Mouse (Mus musculus): Measurements from ENCODE around the gene Atp5g3. TPM values are rescaled to one million over a fixed set of nuclear protein-coding genes. Genes with fewer than 3 reads are reported as not detected.
A peak's percentile ranks its signal among the peaks of the same experiment; 100 is the strongest.

Gene Atp5g3
- polyA plus RNA-seq (2011; ENCODE audit: insufficient read length, low read depth, missing spikeins) = 388 and 438 TPM in 2 replicates

DNA sequence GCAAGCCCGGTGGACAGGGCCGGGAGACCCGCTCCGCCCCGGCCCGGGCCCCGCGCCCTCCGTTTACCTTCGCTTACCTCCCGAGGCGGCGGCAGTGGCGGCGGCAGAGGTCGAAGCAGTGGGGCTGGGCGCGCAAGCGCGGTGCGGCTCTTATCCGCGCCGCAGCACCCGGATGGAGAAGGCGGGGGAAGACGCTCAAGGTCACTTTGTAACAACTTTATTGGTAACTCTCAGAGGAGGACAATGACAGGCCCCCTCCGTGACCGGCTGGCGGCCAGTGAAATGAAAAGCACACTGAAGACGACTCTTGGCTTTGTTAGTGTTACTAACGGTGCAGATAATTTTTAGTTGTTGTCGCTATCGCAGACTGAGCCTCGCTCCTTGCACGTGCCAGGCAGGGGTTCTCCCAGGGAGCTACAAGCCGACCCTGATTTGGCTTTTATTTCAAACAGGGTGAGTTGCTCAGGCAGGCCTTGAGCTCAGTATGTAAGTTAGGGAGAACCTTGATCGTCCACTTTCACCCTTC lies at the start of gene Atp5g3:
Gene Atp5g3, minus strand, starts transcription at position 152 of the 526 bp plus-strand sequence.
- no peak for TF ChIP-seq CTCF (IDR thresholded peaks at IDR 0.05; ENCODE audit: borderline replicate concordance, insufficient read depth, low read length)
- peak; percentile 89 for TF ChIP-seq POLR2A (IDR thresholded peaks at IDR 0.05; ENCODE audit: low read depth, low read length)
- peak within 1 kb of the TSS; percentile 41 for H3K27ac ChIP-seq (ENCODE audit: insufficient read depth, low read length)
- peak within 1 kb of the TSS; percentile 93 for H3K4me3 ChIP-seq (ENCODE audit: insufficient read depth, low read length)
- no peaks in the 10 kb centered on the region for H3K4me1 ChIP-seq (ENCODE audit: control insufficient read depth, insufficient read depth, low read length)

- Histone ChIP-seq H3K4me1 (ENCODE audit: control insufficient read depth, insufficient read depth, low read length) (no peaks in the 10 kb centered on the region), H3K27ac (ENCODE audit: insufficient read depth, low read length) (no peak overlapping the region), H3K4me3 (ENCODE audit: insufficient read depth, low read length) (no peak overlapping the region)
- TF ChIP-seq CTCF (IDR thresholded peaks at IDR 0.05; ENCODE audit: borderline replicate concordance, insufficient read depth, low read length) (no peak), POLR2A (IDR thresholded peaks at IDR 0.05; ENCODE audit: low read depth, low read length) (no peak)
These were observed 47.2 kb upstream of the Atp5g3 start for GRCm38 (mm10) chr2:73958342-73958741.

DNA sequence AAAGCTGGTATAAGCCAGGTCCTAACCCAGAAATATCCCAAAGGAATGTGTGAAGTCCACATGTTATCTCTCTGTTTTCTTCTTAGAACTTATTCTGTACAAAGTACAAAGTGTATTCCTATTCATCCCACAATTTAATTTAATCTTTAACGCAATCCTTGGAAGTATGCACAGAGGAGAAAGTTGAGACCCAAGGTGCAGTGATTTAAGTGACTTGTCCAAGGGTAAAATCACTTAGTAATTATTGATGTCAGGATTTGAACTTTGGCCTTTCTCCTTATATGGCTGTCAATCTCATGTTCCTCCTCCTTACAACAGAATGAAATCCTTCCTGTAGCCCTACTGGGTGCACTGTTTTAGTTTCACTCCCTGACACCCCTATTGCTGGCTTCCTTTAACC lies 42.5 kb upstream of the Atp5g3 start:
- no peaks in the 10 kb centered on the region for H3K4me1 ChIP-seq (ENCODE audit: control insufficient read depth, insufficient read depth, low read length)
- TF ChIP-seq CTCF (IDR thresholded peaks at IDR 0.05; ENCODE audit: borderline replicate concordance, insufficient read depth, low read length) = no peak
- TF ChIP-seq POLR2A (IDR thresholded peaks at IDR 0.05; ENCODE audit: low read depth, low read length) = no peak
- H3K27ac ChIP-seq (ENCODE audit: insufficient read depth, low read length) = no peak overlapping the region
- H3K4me3 ChIP-seq (ENCODE audit: insufficient read depth, low read length) = no peak overlapping the region

- TF ChIP-seq POLR2A (IDR thresholded peaks at IDR 0.05; ENCODE audit: low read depth, low read length) (no peak), CTCF (IDR thresholded peaks at IDR 0.05; ENCODE audit: borderline replicate concordance, insufficient read depth, low read length) (no peak)
- H3K27ac ChIP-seq (ENCODE audit: insufficient read depth, low read length) = no peak overlapping the region
- H3K4me1 ChIP-seq (ENCODE audit: control insufficient read depth, insufficient read depth, low read length) = no peaks in the 10 kb centered on the region
- no peak overlapping the region for H3K4me3 ChIP-seq (ENCODE audit: insufficient read depth, low read length)
These were observed 41.6 kb upstream of the Atp5g3 start for GRCm38 (mm10) chr2:73952597-73953219.

GRCm38 (mm10) chr2:73947360-73947759 lies 36.2 kb upstream of the Atp5g3 start:
- Histone ChIP-seq H3K27ac (ENCODE audit: insufficient read depth, low read length) (no peak overlapping the region), H3K4me3 (ENCODE audit: insufficient read depth, low read length) (no peak overlapping the region), H3K4me1 (ENCODE audit: control insufficient read depth, insufficient read depth, low read length) (no peaks in the 10 kb centered on the region)
- no peak for TF ChIP-seq CTCF (IDR thresholded peaks at IDR 0.05; ENCODE audit: borderline replicate concordance, insufficient read depth, low read length)
- TF ChIP-seq POLR2A (IDR thresholded peaks at IDR 0.05; ENCODE audit: low read depth, low read length) = no peak

GRCm38 (mm10) chr2:73943735-73944134 lies 32.6 kb upstream of the Atp5g3 start:
- no peak overlapping the region for H3K27ac ChIP-seq (ENCODE audit: insufficient read depth, low read length)
- no peak for TF ChIP-seq POLR2A (IDR thresholded peaks at IDR 0.05; ENCODE audit: low read depth, low read length)
- TF ChIP-seq CTCF (IDR thresholded peaks at IDR 0.05; ENCODE audit: borderline replicate concordance, insufficient read depth, low read length) = no peak
- no peaks in the 10 kb centered on the region for H3K4me1 ChIP-seq (ENCODE audit: control insufficient read depth, insufficient read depth, low read length)
- no peak overlapping the region for H3K4me3 ChIP-seq (ENCODE audit: insufficient read depth, low read length)

- Histone ChIP-seq H3K4me1 (ENCODE audit: control insufficient read depth, insufficient read depth, low read length) (no peaks in the 10 kb centered on the region), H3K27ac (ENCODE audit: insufficient read depth, low read length) (no peak overlapping the region), H3K4me3 (ENCODE audit: insufficient read depth, low read length) (no peak overlapping the region)
- TF ChIP-seq CTCF (IDR thresholded peaks at IDR 0.05; ENCODE audit: borderline replicate concordance, insufficient read depth, low read length) = no peak
- no peak for TF ChIP-seq POLR2A (IDR thresholded peaks at IDR 0.05; ENCODE audit: low read depth, low read length)
These were observed 31.7 kb upstream of the Atp5g3 start for GRCm38 (mm10) chr2:73942844-73943243.

- Histone ChIP-seq H3K4me1 (ENCODE audit: control insufficient read depth, insufficient read depth, low read length) (no peaks in the 10 kb centered on the region), H3K4me3 (ENCODE audit: insufficient read depth, low read length) (no peak overlapping the region), H3K27ac (ENCODE audit: insufficient read depth, low read length) (no peak overlapping the region)
- TF ChIP-seq CTCF (IDR thresholded peaks at IDR 0.05; ENCODE audit: borderline replicate concordance, insufficient read depth, low read length) = no peak
- TF ChIP-seq POLR2A (IDR thresholded peaks at IDR 0.05; ENCODE audit: low read depth, low read length) = no peak
These were observed 30.2 kb upstream of the Atp5g3 start for GRCm38 (mm10) chr2:73941281-73941680.

DNA sequence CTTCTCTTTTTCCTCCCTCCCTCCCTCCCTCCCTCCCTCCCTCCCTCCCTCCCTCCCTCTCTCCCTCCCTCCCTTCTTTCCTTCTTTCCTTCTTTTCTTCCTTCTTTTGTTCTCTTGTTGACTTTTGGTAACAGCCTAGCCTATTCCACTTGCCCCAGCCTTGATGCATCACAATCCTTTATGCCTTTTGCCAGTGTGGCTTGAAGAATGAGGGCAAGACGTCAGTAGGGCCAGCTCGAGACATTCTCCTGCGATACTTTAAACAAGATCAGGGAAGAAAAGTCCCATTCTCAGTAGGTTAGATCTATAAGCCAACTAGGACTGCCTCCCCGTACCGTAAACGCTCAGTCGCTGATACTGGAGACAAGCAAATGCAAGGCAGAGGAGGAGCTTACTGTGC lies 29.3 kb upstream of the Atp5g3 start:
- Histone ChIP-seq H3K27ac (ENCODE audit: insufficient read depth, low read length) (no peak overlapping the region), H3K4me3 (ENCODE audit: insufficient read depth, low read length) (no peak overlapping the region), H3K4me1 (ENCODE audit: control insufficient read depth, insufficient read depth, low read length) (no peaks in the 10 kb centered on the region)
- TF ChIP-seq POLR2A (IDR thresholded peaks at IDR 0.05; ENCODE audit: low read depth, low read length) = no peak
- TF ChIP-seq CTCF (IDR thresholded peaks at IDR 0.05; ENCODE audit: borderline replicate concordance, insufficient read depth, low read length) = no peak

- Histone ChIP-seq H3K4me3 (ENCODE audit: insufficient read depth, low read length) (no peak overlapping the region), H3K4me1 (ENCODE audit: control insufficient read depth, insufficient read depth, low read length) (no peaks in the 10 kb centered on the region), H3K27ac (ENCODE audit: insufficient read depth, low read length) (no peak overlapping the region)
- TF ChIP-seq POLR2A (IDR thresholded peaks at IDR 0.05; ENCODE audit: low read depth, low read length) (no peak), CTCF (IDR thresholded peaks at IDR 0.05; ENCODE audit: borderline replicate concordance, insufficient read depth, low read length) (no peak)
These were observed 27.8 kb upstream of the Atp5g3 start for GRCm38 (mm10) chr2:73938896-73939295.

Measured in embryonic fibroblast, embryonic 13.5 days (primary cell).